Mouse (Mus musculus) heart, embryonic 16.5 days (tissue): Measurements from ENCODE around the gene Msh4. TPM values are rescaled to one million over a fixed set of nuclear protein-coding genes. Genes with fewer than 3 reads are reported as not detected.

Experiments
- ATAC-seq: fragments of 200-750 bp; cut with Nextera tagmentation; replicated peaks from 2 replicates; pipeline ENCODE4 v1.8.0; 2017; ENCODE audit warnings: moderate number of reproducible peaks; ENCODE audit not compliant: insufficient read depth, low FRiP score; ENCODE audit errors: extremely low read depth
- H3K27ac ChIP-seq: fragments of 300-500 bp; sonication (generic); 2 replicates; pipeline ENCODE4 v1.5.1; 2014; ENCODE audit warnings: mild to moderate bottlenecking, low read length, control low read depth, moderate library complexity
- H3K27me3 ChIP-seq: fragments of 300-500 bp; sonication (generic); 2 replicates; pipeline ENCODE4 v1.6.1; 2014; ENCODE audit warnings: low read length, mixed read lengths; ENCODE audit not compliant: control insufficient read depth, insufficient read depth
- H3K36me3 ChIP-seq: fragments of 300-500 bp; sonication (generic); 2 replicates; pipeline ENCODE4 v1.6.1; 2014; ENCODE audit not compliant: control insufficient read depth, insufficient read depth
- H3K4me1 ChIP-seq: fragments of 300-500 bp; sonication (generic); 2 replicates; pipeline ENCODE4 v1.6.1; 2014; ENCODE audit warnings: low read length, mixed read lengths; ENCODE audit not compliant: control insufficient read depth, insufficient read depth
- H3K4me2 ChIP-seq: fragments of 300-500 bp; sonication (generic); 2 replicates; pipeline ENCODE4 v1.6.1; 2014; ENCODE audit warnings: low read depth, mild to moderate bottlenecking, control low read depth, low read length
- H3K4me3 ChIP-seq: fragments of 300-500 bp; sonication (generic); 2 replicates; pipeline ENCODE4 v1.5.1; 2014; ENCODE audit warnings: mild to moderate bottlenecking, control low read depth, low read length
- H3K9ac ChIP-seq: fragments of 300-500 bp; sonication (generic); 2 replicates; pipeline ENCODE4 v1.6.1; 2014; ENCODE audit warnings: low read length, control low read depth
- H3K9me3 ChIP-seq: fragments of 300-500 bp; sonication (generic); replicated peaks from 2 replicates; pipeline ENCODE4 v1.6.1; 2016; ENCODE audit warnings: low read length; ENCODE audit not compliant: control insufficient read depth
- WGBS: fragments of 180-500 bp; shearing (Covaris S2); extraction: QIAGEN DNeasy Blood & Tissue Kit; methylation state at CpG from one replicate; pipeline ENCODE4 v1.1.7; 2014; 5-methylcytosine and 5-hydroxymethylcytosine counted together
- polyA plus RNA-seq: library from polyadenylated mRNA; unstranded; fragments of >200 nt; fragmentation: Nextera tagmentation; extraction: Ambion mirVana; gene quantifications from 2 replicates; pipeline ENCODE4 v1.2.1, GENCODE M21; 2015

Msh4 gene
- polyA plus RNA-seq, 1 experiment from 2014 or later: 0.12 TPM

- no peaks in the 10 kb centered on the region for H3K27me3 ChIP-seq
- peak; percentile 95 for ATAC-seq
- under 1% methylated on average over 65 of the region's 65 CpGs for WGBS
- H3K4me2 ChIP-seq: peak within 1 kb of the TSS; percentile 93
- peak within 1 kb of the TSS; percentile 94 for H3K9ac ChIP-seq
- H3K36me3 ChIP-seq: peaks cover 36% of the 10 kb centered on the region
- peaks cover 41% of the 10 kb centered on the region for H3K4me1 ChIP-seq
- H3K9me3 ChIP-seq: no peaks in the 10 kb centered on the region
- peak within 1 kb of the TSS; percentile 95 for H3K27ac ChIP-seq
- peak within 1 kb of the TSS; percentile 82 for H3K4me3 ChIP-seq
Observed at GRCm38 (mm10) chr3:153912546-153913509, 6.9 kb upstream of the Msh4 start, which contains the start of gene Rabggtb. Gene Rabggtb, minus strand, starts transcription at chr3:153913009.

- peak overlapping the region; percentile 93 for H3K4me2 ChIP-seq
- peak overlapping the region; percentile 94 for H3K9ac ChIP-seq
- H3K9me3 ChIP-seq: no peaks in the 10 kb centered on the region
- H3K27ac ChIP-seq: peak overlapping the region; percentile 87
- no peak for ATAC-seq
- H3K4me3 ChIP-seq: peak overlapping the region; percentile 82
- peaks cover 41% of the 10 kb centered on the region for H3K36me3 ChIP-seq
- WGBS: 1% methylated on average over 12 of the region's 12 CpGs
- peaks cover 43% of the 10 kb centered on the region for H3K4me1 ChIP-seq
- no peaks in the 10 kb centered on the region for H3K27me3 ChIP-seq
Observed at GRCm38 (mm10) chr3:153911882-153912440, 6.0 kb upstream of the Msh4 start.

- H3K9ac ChIP-seq: peak overlapping the region; percentile 94
- peak overlapping the region; percentile 82 for H3K4me3 ChIP-seq
- peak overlapping the region; percentile 87 for H3K27ac ChIP-seq
- peaks cover 47% of the 10 kb centered on the region for H3K36me3 ChIP-seq
- ATAC-seq: no peak
- H3K4me2 ChIP-seq: peak overlapping the region; percentile 93
- H3K4me1 ChIP-seq: peaks cover 43% of the 10 kb centered on the region
- WGBS: 32% methylated on average over 8 of the region's 8 CpGs
- no peaks in the 10 kb centered on the region for H3K27me3 ChIP-seq
- H3K9me3 ChIP-seq: no peaks in the 10 kb centered on the region
Observed at GRCm38 (mm10) chr3:153911197-153911881, 5.4 kb upstream of the Msh4 start.

GRCm38 (mm10) chr3:153910489-153910888 lies 4.6 kb upstream of the Msh4 start:
- Histone ChIP-seq H3K4me2 (peak overlapping the region; percentile 93), H3K9ac (peak overlapping the region; percentile 94), H3K27ac (peak overlapping the region; percentile 44), H3K27me3 (no peaks in the 10 kb centered on the region), H3K4me1 (peaks cover 43% of the 10 kb centered on the region), H3K9me3 (no peaks in the 10 kb centered on the region), H3K36me3 (peaks cover 55% of the 10 kb centered on the region), H3K4me3 (peak overlapping the region; percentile 82)
- ATAC-seq: no peak
- 62% methylated on average over 7 of the region's 7 CpGs for WGBS

GRCm38 (mm10) chr3:153908919-153909318 lies 3.0 kb upstream of the Msh4 start:
- Histone ChIP-seq H3K4me2 (peak overlapping the region; percentile 20), H3K4me3 (peak overlapping the region; percentile 11; the same call in 1 of the 2 replicates), H3K9ac (peak overlapping the region; percentile 44), H3K9me3 (no peaks in the 10 kb centered on the region), H3K27me3 (no peaks in the 10 kb centered on the region), H3K27ac (no peak overlapping the region), H3K4me1 (peaks cover 43% of the 10 kb centered on the region), H3K36me3 (peaks cover 62% of the 10 kb centered on the region)
- WGBS: 59% methylated on average over 5 of the region's 5 CpGs
- ATAC-seq: no peak

GRCm38 (mm10) chr3:153905251-153906135 lies 445 bp downstream of the Msh4 start:
- Histone ChIP-seq H3K9ac (no peak overlapping the region), H3K4me1 (peaks cover 32% of the 10 kb centered on the region), H3K36me3 (peaks cover 58% of the 10 kb centered on the region), H3K9me3 (no peaks in the 10 kb centered on the region), H3K27me3 (no peaks in the 10 kb centered on the region), H3K4me2 (no peak overlapping the region), H3K4me3 (no peak overlapping the region), H3K27ac (no peak overlapping the region)
- ATAC-seq: peak; percentile 19; the same call in 1 of the 2 replicates
- WGBS: 84% methylated on average over 49 of the region's 49 CpGs

- peaks cover 48% of the 10 kb centered on the region for H3K36me3 ChIP-seq
- ATAC-seq: 0 out of 2 replicates have a peak, but pooled peaks have one; percentile 52
- no peak overlapping the region for H3K27ac ChIP-seq
- H3K9ac ChIP-seq: no peak overlapping the region
- H3K9me3 ChIP-seq: no peaks in the 10 kb centered on the region
- peaks cover 24% of the 10 kb centered on the region for H3K4me1 ChIP-seq
- H3K4me3 ChIP-seq: no peak overlapping the region
- no peak overlapping the region for H3K4me2 ChIP-seq
- 51% methylated on average over 6 of the region's 6 CpGs for WGBS
- no peaks in the 10 kb centered on the region for H3K27me3 ChIP-seq
Observed at GRCm38 (mm10) chr3:153904586-153904985, 1.4 kb downstream of the Msh4 start.

- Histone ChIP-seq H3K4me2 (no peak overlapping the region), H3K27me3 (no peaks in the 10 kb centered on the region), H3K4me1 (peaks cover 5% of the 10 kb centered on the region; the same call in 1 of the 2 replicates), H3K27ac (no peak overlapping the region), H3K36me3 (peaks cover 30% of the 10 kb centered on the region), H3K4me3 (no peak overlapping the region), H3K9ac (no peak overlapping the region), H3K9me3 (no peaks in the 10 kb centered on the region)
- ATAC-seq: no peak
- 28% methylated on average over 3 of the region's 3 CpGs for WGBS
Observed at GRCm38 (mm10) chr3:153902595-153902994, 3.3 kb downstream of the Msh4 start.
